Mouse (Mus musculus) ES-Bruce4 (cell line): ENCODE measurements around the gene Cfap52. TPM values are rescaled to one million over a fixed set of nuclear protein-coding genes. Genes with fewer than 3 reads are reported as not detected.
A peak's percentile ranks its signal among the peaks of the same experiment; 100 is the strongest.

ENCODE experiments used
- H3K27ac ChIP-seq: 2 replicates; pipeline ENCODE4 v1.5.1; 2012; ENCODE audit warnings: low read length, inconsistent platforms; ENCODE audit not compliant: insufficient read depth
- H3K27me3 ChIP-seq: 2 replicates; pipeline ENCODE4 v1.6.1; 2012; ENCODE audit warnings: mild to moderate bottlenecking, low read length, inconsistent platforms; ENCODE audit not compliant: control insufficient read depth, poor library complexity, insufficient read depth, severe bottlenecking
- H3K36me3 ChIP-seq: 2 replicates; pipeline ENCODE4 v1.6.1; 2012; ENCODE audit warnings: inconsistent platforms, mild to moderate bottlenecking, low read length, moderate library complexity; ENCODE audit not compliant: control insufficient read depth, poor library complexity, insufficient read depth, severe bottlenecking
- H3K4me1 ChIP-seq: one replicate; pipeline ENCODE4 v1.8.1; 2011; ENCODE audit warnings: low read length; ENCODE audit not compliant: control insufficient read depth, insufficient read depth
- H3K4me3 ChIP-seq: 2 replicates; pipeline ENCODE4 v1.5.1; 2011; ENCODE audit warnings: low read depth, mild to moderate bottlenecking, low read length
- H3K9ac ChIP-seq: 2 replicates; pipeline ENCODE4 v1.6.1; 2012; ENCODE audit warnings: low read depth, mild to moderate bottlenecking, inconsistent platforms; ENCODE audit not compliant: poor library complexity, severe bottlenecking
- H3K9me3 ChIP-seq: replicated peaks from 2 replicates; pipeline ENCODE4 v1.6.1; 2012; ENCODE audit warnings: mild to moderate bottlenecking, low read length, inconsistent platforms; ENCODE audit not compliant: control insufficient read depth, poor library complexity, insufficient read depth, severe bottlenecking
- CTCF ChIP-seq: IDR thresholded peaks from one replicate; pipeline ENCODE4 v1.8.1; 2011; ENCODE audit warnings: low read depth, low read length
- EP300 ChIP-seq: IDR thresholded peaks from 2 replicates; pipeline ENCODE4 v1.6.1; 2011; ENCODE audit warnings: low read depth, low read length; ENCODE audit not compliant: insufficient read depth
- POLR2A ChIP-seq: IDR thresholded peaks from one replicate; pipeline ENCODE4 v1.8.1; 2011; ENCODE audit warnings: low read length; ENCODE audit not compliant: insufficient read depth
- polyA plus RNA-seq: library from polyadenylated mRNA; stranded (reverse); fragments of >200 nt; gene quantifications from 2 replicates; pipeline ENCODE4 v1.2.4, GENCODE M21; 2011; ENCODE audit warnings: low read depth; ENCODE audit not compliant: missing spikeins, insufficient read depth, insufficient read length

Cfap52 gene
- polyA plus RNA-seq, 1 experiment = 0.66 TPM

DNA sequence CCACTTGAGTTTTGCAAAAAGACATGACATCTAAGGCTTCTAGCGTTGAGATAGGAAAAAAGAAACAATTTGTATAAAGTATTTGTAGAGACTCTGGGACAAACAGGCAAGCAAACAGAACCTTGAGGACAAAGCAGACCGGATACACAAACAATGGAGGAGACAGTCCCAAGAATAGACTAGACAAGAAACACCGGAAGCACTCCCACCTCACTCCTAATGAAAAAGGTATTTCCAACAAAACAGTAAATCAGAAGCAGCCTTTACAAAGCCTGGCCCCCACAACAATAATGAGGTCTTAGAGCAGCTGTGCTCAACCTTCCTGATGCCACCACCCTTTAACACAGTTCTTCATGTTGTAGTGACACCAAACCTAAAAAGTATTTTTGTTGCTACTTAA is 48.3 kb downstream of the Cfap52 start:
- Histone ChIP-seq H3K36me3 (no peaks in the 10 kb centered on the region), H3K9me3 (no peaks in the 10 kb centered on the region), H3K27ac (no peak overlapping the region), H3K4me3 (no peak overlapping the region), H3K27me3 (no peaks in the 10 kb centered on the region), H3K4me1 (peaks cover 2% of the 10 kb centered on the region), H3K9ac (no peak overlapping the region)
- TF ChIP-seq EP300 (no peak), POLR2A (no peak), CTCF (no peak)

DNA sequence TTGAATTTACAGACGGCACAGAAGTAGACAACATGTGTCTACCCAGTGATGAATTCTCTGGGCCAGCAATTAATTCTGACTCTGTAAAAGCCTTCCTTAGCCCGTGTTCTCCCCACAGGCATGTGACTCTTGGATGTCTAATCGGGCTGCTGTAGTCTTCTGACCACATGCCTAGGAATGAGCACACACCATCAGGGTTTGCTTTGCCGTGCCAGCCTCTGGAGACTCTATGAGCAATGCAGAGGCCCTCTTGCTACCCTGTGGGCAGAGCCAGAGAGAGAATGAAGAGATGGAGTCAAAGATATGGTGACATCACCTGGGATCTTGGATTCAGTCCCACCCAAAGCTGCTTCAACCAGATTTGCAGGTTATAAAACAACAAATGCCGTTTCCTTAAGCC is 54.4 kb downstream of the Cfap52 start:
- no peak overlapping the region for H3K27ac ChIP-seq
- H3K9ac ChIP-seq = no peak overlapping the region
- no peaks in the 10 kb centered on the region for H3K36me3 ChIP-seq
- H3K4me1 ChIP-seq = peaks cover 2% of the 10 kb centered on the region
- no peak overlapping the region for H3K4me3 ChIP-seq
- TF ChIP-seq POLR2A (no peak), EP300 (no peak), CTCF (no peak)
- H3K27me3 ChIP-seq = no peaks in the 10 kb centered on the region
- H3K9me3 ChIP-seq = no peaks in the 10 kb centered on the region

DNA sequence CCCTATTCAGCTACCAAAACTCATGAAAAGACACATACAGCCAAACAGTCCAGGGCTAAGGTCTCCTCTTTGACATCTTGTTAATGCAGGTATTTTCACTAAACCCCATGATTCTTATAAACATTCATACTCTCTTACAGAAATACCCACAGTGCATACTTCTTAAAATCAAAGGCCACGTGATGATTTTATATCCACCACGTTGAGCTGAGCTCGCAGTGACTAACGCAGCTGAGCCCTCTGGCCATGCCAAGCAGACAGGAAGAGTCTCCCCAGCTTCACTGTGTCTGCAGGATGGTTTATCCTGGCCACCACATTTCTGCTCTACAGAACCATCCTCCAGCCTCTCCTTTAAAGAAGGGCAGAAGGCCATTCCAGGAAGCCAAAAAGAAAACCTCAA is 61.7 kb downstream of the Cfap52 start:
- no peaks in the 10 kb centered on the region for H3K27me3 ChIP-seq
- no peaks in the 10 kb centered on the region for H3K36me3 ChIP-seq
- H3K9me3 ChIP-seq = 0 out of 2 replicates have a peak, but pooled peaks cover 2% of the 10 kb centered on the region
- TF ChIP-seq CTCF (no peak), POLR2A (no peak), EP300 (no peak)
- H3K9ac ChIP-seq = no peak overlapping the region
- no peak overlapping the region for H3K27ac ChIP-seq
- no peak overlapping the region for H3K4me3 ChIP-seq
- no peaks in the 10 kb centered on the region for H3K4me1 ChIP-seq

DNA sequence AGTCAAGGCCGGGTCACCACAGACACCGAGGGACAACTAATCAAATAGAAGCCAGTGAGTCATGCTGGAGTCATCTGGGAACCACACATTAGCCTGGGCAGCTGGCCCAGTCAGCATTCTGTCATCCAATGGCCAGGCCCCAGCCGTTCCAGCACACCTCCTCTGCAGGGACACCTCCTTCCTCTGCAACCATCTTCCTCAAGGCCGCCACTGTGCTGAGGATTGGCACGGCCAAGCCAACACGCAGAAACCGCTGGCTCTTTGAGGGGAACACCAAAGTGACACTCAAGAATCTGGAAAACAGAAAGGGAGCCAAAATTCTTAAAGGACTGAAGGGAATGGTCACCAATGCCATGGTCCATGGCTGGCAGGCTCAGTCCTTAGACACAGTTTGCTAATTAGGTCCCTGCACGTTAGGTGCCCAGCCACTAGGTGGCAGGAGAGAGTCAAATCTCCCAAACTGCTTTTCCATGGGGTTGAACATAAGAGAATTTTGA is 68.3 kb downstream of the Cfap52 start:
- H3K9me3 ChIP-seq = 0 out of 2 replicates have a peak, but pooled peaks cover 2% of the 10 kb centered on the region
- TF ChIP-seq POLR2A = no peak
- peak; percentile 76 for TF ChIP-seq CTCF
- TF ChIP-seq EP300 = no peak
- no peaks in the 10 kb centered on the region for H3K27me3 ChIP-seq

GRCm38 (mm10) chr11:67895641-67896040 is 69.8 kb downstream of the Cfap52 start:
- TF ChIP-seq EP300 = no peak
- no peak for TF ChIP-seq POLR2A
- TF ChIP-seq CTCF = no peak
- Histone ChIP-seq H3K4me1 (no peaks in the 10 kb centered on the region), H3K9me3 (0 out of 2 replicates have a peak, but pooled peaks cover 2% of the 10 kb centered on the region), H3K27me3 (no peaks in the 10 kb centered on the region), H3K9ac (no peak overlapping the region), H3K4me3 (no peak overlapping the region), H3K27ac (no peak overlapping the region), H3K36me3 (no peaks in the 10 kb centered on the region)

More for the DNA sequence above, 68.3 kb downstream of the Cfap52 start:
- Histone ChIP-seq H3K27ac (no peak overlapping the region), H3K9ac (no peak overlapping the region), H3K4me1 (no peaks in the 10 kb centered on the region), H3K4me3 (no peak overlapping the region), H3K36me3 (no peaks in the 10 kb centered on the region)

- TF ChIP-seq POLR2A (no peak), CTCF (no peak), EP300 (no peak)
- no peak overlapping the region for H3K27ac ChIP-seq
- peaks cover 3% of the 10 kb centered on the region for H3K9me3 ChIP-seq
- H3K4me3 ChIP-seq = no peak overlapping the region
- H3K36me3 ChIP-seq = no peaks in the 10 kb centered on the region
- no peaks in the 10 kb centered on the region for H3K27me3 ChIP-seq
- no peak overlapping the region for H3K9ac ChIP-seq
- H3K4me1 ChIP-seq = no peaks in the 10 kb centered on the region
Measured at GRCm38 (mm10) chr11:67888521-67888920, 76.9 kb downstream of the Cfap52 start.
